Mouse (Mus musculus) lung, postnatal 0 days (tissue): ENCODE data around the gene Ran.

ENCODE experiments used
- CTCF ChIP-seq: IDR thresholded peaks from 2 replicates; pipeline ENCODE4 v1.5.1; 2016; ENCODE audit warnings: antibody characterized with exemption, mild to moderate bottlenecking
- EP300 ChIP-seq: IDR thresholded peaks from 2 replicates; pipeline ENCODE4 v1.6.1; 2016; ENCODE audit warnings: antibody characterized with exemption, mild to moderate bottlenecking, control low read depth

DNA sequence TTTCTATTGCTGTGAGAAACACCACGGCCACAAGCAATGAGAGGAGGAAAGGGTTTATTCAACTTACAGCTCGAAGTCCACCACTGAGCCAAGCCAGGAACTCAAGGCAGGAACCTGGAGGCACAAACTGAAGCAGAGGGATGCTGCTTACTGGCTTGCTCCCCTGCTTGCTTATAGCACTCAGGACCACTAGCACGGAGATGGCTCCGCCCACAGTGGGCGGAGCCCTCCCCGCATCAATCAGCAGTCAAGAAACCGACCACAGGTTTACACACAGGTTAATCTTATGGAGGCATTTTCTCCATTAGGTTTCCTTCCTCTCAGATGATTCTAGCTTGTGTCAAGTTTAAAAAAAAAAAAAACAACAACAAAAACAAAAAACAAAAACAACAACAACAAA lies 39.0 kb upstream of the Ran start:
- TF ChIP-seq EP300: no peak
- no peak for TF ChIP-seq CTCF
